Mouse (Mus musculus) liver, embryonic 14.5 days (tissue): ENCODE measurements around the gene Mybpc3.

ENCODE experiments used
- CTCF ChIP-seq: IDR thresholded peaks from 2 replicates; pipeline ENCODE4 v1.5.1; 2016; ENCODE audit warnings: antibody characterized with exemption, low read depth, control low read depth
- EP300 ChIP-seq: IDR thresholded peaks from 2 replicates; pipeline ENCODE4 v1.6.1; 2016; ENCODE audit warnings: antibody characterized with exemption, low read depth

GRCm38 (mm10) chr2:91183148-91183513 lies 65.2 kb downstream of the Mybpc3 start:
- TF ChIP-seq EP300: no peak
- TF ChIP-seq CTCF: 0 out of 2 replicates have a peak, but pooled peaks have one; percentile 13
